Mouse (Mus musculus) left cerebral cortex, postnatal 14 days (tissue): ENCODE measurements around the gene Hist1h1c. TPM values are rescaled to one million over a fixed set of nuclear protein-coding genes. Genes with fewer than 3 reads are reported as not detected.
"Not testable (repeated sequence)": the region's sequence is repeated elsewhere in the genome, so short reads cannot be mapped to it uniquely, and the experiment has no call there.

Experiments used
- DNase-seq, 2 experiments: peaks; one replicate each; pipeline ENCODE4 v3.0.0; 2021 to 2022; ENCODE audit warnings: low spot score in 2 of 2, mixed read lengths in 1 of 2
- intact Hi-C: fragments of 180-260 bp; cut with DNase I; formaldehyde crosslinking; loops from one replicate; pipeline ENCODE4 v1.15.1; 2025
- long read RNA-seq, 2 experiments: library from polyadenylated mRNA; stranded (forward); transcript quantifications; one replicate each; pipeline ENCODE4 v2.0.0; 2021
- total RNA-seq, 2 experiments: library from RNA; stranded (reverse); gene quantifications; 2 replicates each; pipeline ENCODE4 v1.2.3; 2021

Hist1h1c gene
- total RNA-seq, result 10 to 100 TPM; 55.8 to 75.9 TPM
- long read RNA-seq, experiment 1, transcript Hist1h1c-201 (1 exons, 1,560 nt), result major isoform, 8 of 8 reads
- long read RNA-seq, experiment 1, partial matches to known transcripts, result 0 of 8 reads
- long read RNA-seq, experiment 1, other reads (novel, unspliced or antisense), result 0 of 8 reads
- long read RNA-seq, experiment 2, transcript Hist1h1c-201 (1 exons, 1,560 nt), result major isoform, 5 of 5 reads
- long read RNA-seq, experiment 2, partial matches to known transcripts, result 0 of 5 reads
- long read RNA-seq, experiment 2, other reads (novel, unspliced or antisense), result 0 of 5 reads

DNA sequence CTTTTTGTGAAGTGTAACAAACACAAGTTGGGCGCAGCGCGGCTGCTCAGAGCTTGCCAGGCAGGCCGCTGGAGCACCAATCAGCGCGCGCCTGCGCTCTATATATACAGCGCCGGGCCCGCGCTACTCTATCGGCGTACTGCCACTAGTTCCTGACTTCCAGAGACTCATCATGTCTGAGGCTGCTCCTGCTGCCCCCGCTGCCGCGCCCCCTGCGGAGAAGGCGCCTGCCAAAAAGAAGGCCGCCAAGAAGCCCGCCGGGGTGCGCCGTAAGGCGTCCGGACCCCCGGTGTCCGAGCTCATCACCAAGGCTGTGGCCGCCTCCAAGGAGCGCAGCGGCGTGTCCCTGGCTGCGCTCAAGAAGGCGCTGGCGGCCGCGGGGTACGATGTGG is at the start of gene Hist1h1c:
Gene Hist1h1c, plus strand, starts transcription at position 132 of the 392 bp plus-strand sequence.
- peak; percentile 91 to 95 for DNase-seq
- intact Hi-C loops, result loop anchor here (5.0 kb wide), 2 partner anchors 116 to 156 kb away; partner anchors contain the start of genes Hist1h1e, Hist1h2be and Hist1h4d

- intact Hi-C loops, result loop anchor here (10.0 kb wide), 1 partner anchor 1644 kb away; the partner anchor contains the start of genes Hist1h2ag, Hist1h2bj and Hist1h4i
- no peak for DNase-seq
Measured at GRCm38 (mm10) chr13:23688956-23689355, 49.7 kb upstream of the Hist1h1c start.

DNA sequence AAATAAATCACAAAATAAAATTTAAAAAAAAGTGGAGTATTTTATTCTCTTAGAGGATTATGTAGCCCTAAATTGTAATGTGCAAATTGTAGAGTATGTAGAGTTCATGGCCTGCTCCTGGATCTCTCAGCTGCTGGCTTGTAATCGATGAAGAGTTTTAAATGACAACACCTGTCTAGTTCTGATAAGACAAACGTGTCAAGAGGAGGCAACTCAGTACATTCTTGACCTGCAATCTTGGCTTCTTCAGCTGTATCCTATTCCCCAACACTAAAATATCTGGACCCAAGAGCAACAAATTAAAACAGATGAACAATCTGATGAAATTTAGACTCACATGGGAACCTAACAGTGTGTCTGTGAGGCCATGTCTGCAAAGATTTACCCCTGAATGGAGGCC is 49.1 kb upstream of the Hist1h1c start:
- no peak for DNase-seq
- intact Hi-C loops, result loop anchor here (10.0 kb wide), 1 partner anchor 1645 kb away; the partner anchor contains the start of genes Hist1h2ag, Hist1h2bj and Hist1h4i

DNA sequence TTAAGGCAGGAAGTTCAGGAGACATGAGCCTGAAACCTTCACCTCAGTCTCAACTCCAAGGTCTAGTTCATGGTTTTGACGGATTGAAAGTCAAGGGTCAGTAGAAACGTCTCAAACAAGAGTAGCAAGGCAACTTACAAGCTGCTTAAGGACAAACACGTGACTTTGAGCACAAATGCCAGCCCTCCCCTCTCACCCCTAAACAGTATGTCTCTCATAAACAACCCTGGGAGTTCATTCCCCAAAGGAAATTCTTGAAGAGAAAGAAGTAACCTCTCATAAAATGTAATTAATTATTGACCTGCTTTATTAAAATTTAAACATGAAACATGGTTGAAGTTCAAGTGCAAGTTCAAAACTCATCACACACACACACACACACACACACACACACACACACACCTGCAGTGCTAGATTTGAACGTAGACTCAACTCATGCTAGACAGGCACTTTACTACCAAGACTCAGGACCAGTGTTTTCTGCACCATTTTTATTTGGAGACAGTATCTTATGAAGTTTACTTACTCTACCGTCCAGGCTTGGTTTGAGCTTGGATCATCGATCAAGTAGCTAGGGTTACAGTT is 44.7 kb upstream of the Hist1h1c start:
- DNase-seq, result no peak
- intact Hi-C loops, result no loop called here

DNA sequence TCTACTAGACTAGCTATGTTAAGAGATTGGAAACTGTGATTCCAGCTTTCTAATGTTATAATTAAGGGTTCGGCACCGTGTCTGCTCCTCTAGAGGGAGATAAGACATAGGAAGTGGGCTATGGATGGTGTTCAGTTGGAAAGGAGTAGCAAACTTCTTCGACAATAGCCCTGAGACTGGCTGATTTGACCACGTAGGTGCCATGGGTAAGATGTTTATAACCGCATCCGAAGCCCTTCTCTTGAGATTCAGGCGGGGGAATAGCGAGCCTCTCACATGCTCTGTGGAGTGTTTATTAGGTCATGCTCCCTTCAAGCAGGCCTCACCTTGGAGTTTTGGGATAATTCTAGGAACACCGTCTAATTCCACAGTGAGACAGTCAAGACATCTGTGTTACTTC is 43.7 kb upstream of the Hist1h1c start:
- intact Hi-C loops, result loop anchor here (5.0 kb wide), 2 partner anchors 73 to 113 kb away; partner anchors contain the start of genes Hist1h1e, Hist1h2be and Hist1h4d
- no peak for DNase-seq

DNA sequence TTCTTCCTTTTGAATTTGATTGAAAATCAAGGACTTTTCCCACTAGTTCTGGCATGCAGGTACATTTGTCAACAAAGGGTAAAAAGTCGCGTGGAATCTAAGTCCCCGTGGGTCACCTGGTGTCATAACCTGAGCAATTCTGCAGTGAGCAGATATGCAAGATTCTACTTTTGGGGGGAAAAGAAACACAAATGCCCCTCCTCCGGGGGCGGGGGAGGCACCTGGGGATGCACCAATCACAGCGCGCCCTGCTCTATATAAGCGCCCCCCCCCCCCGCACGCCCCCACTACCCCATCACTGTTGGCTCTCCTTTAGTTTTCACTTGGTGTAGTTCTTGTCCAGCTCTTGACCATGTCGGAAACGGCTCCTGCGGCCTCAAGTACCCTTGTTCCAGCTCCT is 43.1 kb upstream of the Hist1h1c start, which contains the start of gene Hist1h1t:
Gene Hist1h1t, plus strand, starts transcription at position 301 of the 400 bp plus-strand sequence.
- no peak for DNase-seq
- intact Hi-C loops, result loop anchor here (5.0 kb wide), 2 partner anchors 73 to 113 kb away; partner anchors contain the start of genes Hist1h1e, Hist1h2be and Hist1h4d

- intact Hi-C loops, result loop anchor here (5.0 kb wide), 2 partner anchors 74 to 114 kb away; partner anchors contain the start of genes Hist1h1e, Hist1h2be and Hist1h4d
- no peak for DNase-seq
Measured at GRCm38 (mm10) chr13:23696061-23696474, 42.5 kb upstream of the Hist1h1c start.

GRCm38 (mm10) chr13:23697491-23698299 is 40.9 kb upstream of the Hist1h1c start:
- intact Hi-C loops, result loop anchor here (1.0 to 5.0 kb wide), 3 partner anchors 13 to 115 kb away; partner anchors contain the start of genes Hist1h1e, Hist1h2bc, Hist1h2be and Hist1h4d
- peak; percentile 42 to 77 for DNase-seq

DNA sequence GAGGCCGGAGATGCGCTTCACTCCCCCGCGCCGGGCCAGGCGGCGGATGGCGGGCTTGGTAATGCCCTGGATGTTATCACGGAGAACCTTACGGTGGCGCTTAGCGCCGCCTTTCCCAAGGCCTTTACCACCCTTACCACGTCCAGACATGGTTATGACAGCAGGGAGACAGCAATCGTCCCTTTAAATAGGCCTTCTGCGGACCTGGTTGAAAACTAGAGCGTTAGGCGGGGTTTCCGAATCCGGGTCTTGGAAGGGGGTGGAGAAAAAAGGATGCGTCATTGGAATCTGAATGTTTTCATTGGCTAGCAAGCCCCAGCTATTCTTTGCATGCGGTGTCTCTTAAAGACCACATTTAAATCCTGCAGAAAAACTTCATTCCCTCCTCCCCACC is 40.3 kb upstream of the Hist1h1c start, which contains the start of gene Hist1h4c:
Gene Hist1h4c, minus strand, starts transcription at position 155 of the 394 bp plus-strand sequence.
- intact Hi-C loops, result loop anchor here (1.0 to 5.0 kb wide), 3 partner anchors 14 to 116 kb away; partner anchors contain the start of genes Hist1h1e, Hist1h2bc, Hist1h2be and Hist1h4d

DNA sequence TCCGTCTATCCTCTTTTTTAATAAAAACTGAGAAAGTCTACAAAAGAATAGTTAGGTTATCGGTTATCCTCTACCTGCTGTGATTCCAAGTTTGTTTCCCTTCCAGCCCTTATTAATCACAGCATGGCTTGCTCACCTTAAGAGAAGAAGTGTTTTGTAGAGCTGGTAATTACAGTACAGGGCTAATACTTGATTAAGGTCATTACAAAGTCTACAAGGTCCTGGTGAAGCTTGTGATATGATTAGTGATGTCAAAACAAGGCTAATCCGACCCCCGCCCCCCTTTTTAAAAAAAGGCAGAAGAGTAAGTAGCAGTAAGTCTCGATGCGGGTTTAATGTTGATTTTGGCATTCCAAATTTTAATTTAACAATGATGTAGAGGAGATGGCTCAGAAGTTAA is 39.6 kb upstream of the Hist1h1c start:
- no peak for DNase-seq
- intact Hi-C loops, result loop anchor here (1.0 to 5.0 kb wide), 3 partner anchors 15 to 117 kb away; partner anchors contain the start of genes Hist1h1e, Hist1h2bc, Hist1h2be and Hist1h4d

More for the DNA sequence above, 40.3 kb upstream of the Hist1h1c start, which contains the start of gene Hist1h4c:
- DNase-seq, result peak; percentile 99

DNA sequence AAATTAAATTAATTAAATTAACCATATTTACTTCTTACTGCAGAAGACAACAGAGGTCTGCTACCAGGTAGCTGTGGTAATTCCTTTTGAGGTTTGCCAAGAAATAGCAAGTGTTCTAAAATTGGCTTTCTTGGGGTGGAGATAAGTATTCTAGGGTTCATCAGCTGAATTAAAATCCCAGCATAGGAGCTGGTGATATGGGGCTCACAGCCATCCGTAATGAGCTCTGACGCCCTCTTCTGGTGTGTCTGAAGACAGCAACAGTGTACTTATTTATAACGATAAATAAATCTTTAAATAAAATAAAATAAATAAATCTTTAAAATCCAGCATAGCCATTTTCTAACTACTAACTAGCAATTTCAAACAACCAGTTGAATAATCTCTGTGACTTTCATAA is 38.8 kb upstream of the Hist1h1c start:
- intact Hi-C loops, result loop anchor here (5.0 kb wide), 2 partner anchors 77 to 117 kb away; partner anchors contain the start of genes Hist1h1e, Hist1h2be and Hist1h4d
- no peak for DNase-seq

GRCm38 (mm10) chr13:23700786-23701520 is 37.7 kb upstream of the Hist1h1c start:
- intact Hi-C loops, result loop anchor here (1.0 kb wide), 1 partner anchor 31 kb away; no protein-coding TSS in a partner anchor
- DNase-seq, result peak; percentile 83 to 85

- intact Hi-C loops, result no loop called here
- no peak for DNase-seq
Measured at GRCm38 (mm10) chr13:23702220-23702619, 36.4 kb upstream of the Hist1h1c start.

- DNase-seq, intact Hi-C loops: not testable (repeated sequence)
Measured at GRCm38 (mm10) chr13:23702801-23703200, 35.8 kb upstream of the Hist1h1c start.

GRCm38 (mm10) chr13:23705751-23706356 is 32.8 kb upstream of the Hist1h1c start:
- intact Hi-C loops, result no loop called here
- DNase-seq, result no peak

DNA sequence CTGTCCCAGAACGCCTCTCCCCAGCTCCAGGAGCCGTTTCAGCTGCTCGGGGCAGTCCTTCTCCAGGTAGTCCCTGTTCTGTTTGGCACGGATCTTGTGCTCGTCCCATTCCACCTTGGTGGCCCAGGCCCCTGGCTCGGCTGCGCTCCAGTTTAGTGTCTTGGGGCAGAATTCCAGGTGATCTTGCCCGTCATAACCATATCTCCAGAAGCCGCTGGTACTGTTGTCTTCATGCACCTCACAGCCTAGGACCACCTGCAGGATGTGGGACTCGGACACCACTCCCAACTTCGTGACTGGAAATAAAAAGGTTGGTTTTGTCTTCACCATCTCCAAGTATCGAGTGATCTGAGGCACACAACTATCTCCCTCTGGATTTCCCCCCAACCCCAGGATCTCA is 31.8 kb upstream of the Hist1h1c start:
- no peak for DNase-seq
- intact Hi-C loops, result no loop called here

GRCm38 (mm10) chr13:23708041-23708440 is 30.6 kb upstream of the Hist1h1c start:
- intact Hi-C loops, result no loop called here
- DNase-seq, result no peak

DNA sequence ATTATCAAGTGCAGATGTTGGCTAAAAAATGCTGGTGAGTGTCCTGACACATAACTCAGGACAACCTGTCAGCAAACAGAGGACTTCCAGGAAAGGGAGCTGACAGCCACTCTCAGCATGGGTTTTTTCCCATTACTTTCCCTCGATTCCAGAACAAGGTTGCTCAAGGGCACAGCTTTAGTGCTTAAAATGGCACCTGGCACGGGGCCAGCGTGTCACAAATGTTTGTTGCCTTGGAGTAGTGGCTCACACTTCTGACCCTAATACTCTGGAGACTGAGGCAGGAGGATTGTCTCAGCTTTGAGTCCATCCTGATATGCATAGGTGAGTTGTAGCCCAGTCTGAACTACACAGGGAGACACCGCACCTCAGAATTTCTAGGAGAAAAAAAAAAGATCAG is 30.0 kb upstream of the Hist1h1c start:
- intact Hi-C loops, result no loop called here
- DNase-seq, result no peak
